Mouse (Mus musculus) bone marrow macrophage, adult 2 months (primary cell): ENCODE data around the gene Hoxb3.

Experiments used
- CTCF ChIP-seq: IDR thresholded peaks from 2 replicates; pipeline ENCODE4 v1.5.1; 2012; ENCODE audit warnings: low read depth, mild to moderate bottlenecking, low read length, moderate library complexity
- POLR2A ChIP-seq: IDR thresholded peaks from 2 replicates; pipeline ENCODE4 v1.6.1; 2012; ENCODE audit warnings: mild to moderate bottlenecking, low read depth, low read length, borderline replicate concordance

- TF ChIP-seq POLR2A (no peak), CTCF (no peak)
These were observed 5.5 kb downstream of the Hoxb3 start for GRCm38 (mm10) chr11:96328605-96329004.
